Mouse (Mus musculus): ENCODE measurements around the gene Stxbp2. TPM values are rescaled to one million over a fixed set of nuclear protein-coding genes. Genes with fewer than 3 reads are reported as not detected.

Stxbp2 gene
- total RNA-seq, 2 experiments from 2014 or later, result 31.2 to 42.2 TPM

DNA sequence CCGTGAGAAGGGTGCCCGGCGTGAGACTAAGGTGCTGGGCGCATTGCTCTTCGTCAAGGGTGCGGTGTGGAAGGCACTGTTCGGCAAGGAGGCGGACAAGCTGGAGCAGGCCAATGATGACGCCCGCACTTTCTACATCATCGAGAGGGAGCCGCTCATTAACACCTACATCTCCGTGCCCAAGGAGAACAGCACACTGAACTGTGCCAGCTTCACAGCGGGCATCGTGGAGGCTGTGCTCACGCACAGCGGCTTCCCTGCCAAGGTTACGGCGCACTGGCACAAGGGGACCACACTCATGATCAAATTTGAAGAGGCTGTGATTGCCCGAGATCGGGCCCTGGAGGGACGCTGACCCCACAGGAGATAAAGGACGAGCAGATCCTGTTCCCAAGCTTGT, 48.5 kb downstream of the Stxbp2 start:
- DNase-seq (ENCODE audit: extremely low spot score in 1 of 2, low spot score in 1 of 2), result no peak

DNA sequence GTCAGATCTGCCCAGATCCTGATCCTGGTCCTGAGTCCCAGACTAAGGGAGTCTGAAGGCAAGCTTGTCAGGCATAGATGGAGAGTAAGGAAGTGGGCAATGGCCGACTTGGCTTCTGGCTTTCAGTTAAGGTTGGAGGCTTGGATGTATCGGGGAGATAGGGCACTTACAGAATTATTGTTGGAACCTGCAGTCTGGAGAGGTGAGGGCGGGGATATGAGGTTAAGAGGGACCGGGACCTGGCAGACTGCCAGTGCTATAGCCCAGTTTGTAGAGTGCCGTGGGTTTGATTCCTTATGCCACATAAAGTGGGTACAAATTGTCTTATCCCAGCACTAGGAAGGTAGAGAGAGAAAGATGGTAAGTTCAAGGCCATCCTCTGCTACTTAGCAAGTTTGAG, 48.9 kb downstream of the Stxbp2 start:
- DNase-seq (ENCODE audit: extremely low spot score in 1 of 2, low spot score in 1 of 2), result no peak

DNA sequence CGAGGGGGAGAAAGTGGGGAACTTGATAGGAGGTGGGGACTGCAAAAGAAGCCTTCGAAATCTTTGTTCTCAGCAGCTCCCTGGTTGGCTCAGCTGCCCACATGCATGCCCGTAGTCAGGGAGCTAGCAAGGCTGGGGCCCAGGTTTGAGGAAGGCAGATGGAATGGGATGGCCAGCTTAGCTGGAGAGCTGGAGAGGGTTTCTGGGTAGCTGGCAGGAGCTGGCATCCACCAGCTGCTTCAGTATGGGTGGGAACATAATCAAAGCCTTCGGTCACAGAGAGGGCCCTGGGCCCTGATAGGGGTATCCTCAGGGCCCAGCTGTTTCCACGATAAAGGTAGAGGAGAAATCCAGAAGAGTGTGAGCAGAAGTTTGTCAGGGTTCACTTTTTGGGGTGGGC, 51.7 kb downstream of the Stxbp2 start:
- no peak for DNase-seq (ENCODE audit: extremely low spot score in 1 of 2, low spot score in 1 of 2)

DNA sequence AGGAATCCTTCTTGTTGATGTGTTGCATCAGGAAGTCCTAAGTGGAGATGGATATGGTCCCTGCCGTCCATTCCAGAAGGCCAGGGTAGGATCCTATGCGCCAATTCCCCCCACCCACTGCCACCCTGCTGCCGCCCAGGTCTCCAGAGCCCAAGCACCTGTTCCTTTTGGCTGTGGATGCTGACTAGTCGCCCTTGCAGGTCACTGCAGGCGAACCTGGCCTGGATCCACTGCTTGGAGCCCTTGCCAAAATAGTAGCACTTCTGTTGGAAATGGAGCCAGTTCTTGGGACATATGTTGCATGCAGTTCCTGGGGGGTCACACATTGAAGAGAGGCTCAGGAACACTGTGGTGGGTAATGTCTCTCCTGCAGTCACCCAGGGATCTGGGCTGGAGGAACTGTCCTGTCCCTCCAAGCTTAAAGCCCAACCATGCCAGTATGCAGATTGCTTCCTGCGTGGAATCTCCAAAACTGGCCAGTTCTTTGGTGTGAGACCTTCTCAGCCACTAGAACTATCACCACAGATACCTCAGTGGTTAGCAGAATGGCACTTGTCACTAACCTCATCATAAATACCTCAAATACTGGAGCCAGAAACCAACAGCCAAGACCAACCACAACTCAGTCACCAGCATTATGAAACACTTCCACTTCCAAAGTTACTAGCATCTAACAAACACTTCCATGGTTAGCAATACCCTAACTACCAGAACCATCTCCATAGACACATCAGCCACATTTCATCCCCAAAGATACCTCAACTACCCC, 52.8 kb downstream of the Stxbp2 start:
- DNase-seq (ENCODE audit: extremely low spot score in 1 of 2, low spot score in 1 of 2), result no peak

- DNase-seq (ENCODE audit: extremely low spot score in 1 of 2, low spot score in 1 of 2), result no peak
Measured at GRCm38 (mm10) chr8:3684530-3684929, 53.8 kb downstream of the Stxbp2 start.

- DNase-seq (ENCODE audit: extremely low spot score in 1 of 2, low spot score in 1 of 2), result no peak
Measured at GRCm38 (mm10) chr8:3685422-3685821, 54.7 kb downstream of the Stxbp2 start.

DNA sequence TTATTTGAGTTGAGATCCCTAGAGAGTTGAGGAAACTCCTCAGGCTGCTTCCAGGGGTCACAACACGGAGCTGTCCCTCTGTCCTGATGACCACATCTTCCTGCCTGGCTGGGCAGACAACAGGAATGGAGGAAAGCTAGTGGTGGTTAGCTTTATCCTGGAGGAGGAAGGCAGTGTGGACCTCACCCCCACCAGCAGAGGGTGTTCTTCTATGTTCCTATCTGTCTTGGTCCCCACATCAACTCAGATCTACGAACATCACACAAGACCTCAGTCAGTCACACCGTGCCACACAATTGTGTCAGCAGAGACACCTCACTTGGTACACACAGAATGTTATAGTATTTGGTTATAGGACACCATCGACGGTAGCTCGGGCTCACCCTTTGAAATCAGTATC, 56.8 kb downstream of the Stxbp2 start:
- no peak for DNase-seq (ENCODE audit: extremely low spot score in 1 of 2, low spot score in 1 of 2)

GRCm38 (mm10) chr8:3690774-3691173, 60.0 kb downstream of the Stxbp2 start:
- DNase-seq (ENCODE audit: extremely low spot score in 1 of 2, low spot score in 1 of 2), result no peak

Other genes with a start within 250 kb of the Stxbp2 start
- gene Arhgef18, start 237.9 kb upstream of the Stxbp2 start, total RNA-seq (2021), result 10 to 100 TPM; 41.6 to 43.6 TPM
- 1 to 10 TPM in 1 of 2 experiments, under 1 TPM in 1; 0.59 to 1.2 TPM for gene Pex11g, start 163.3 kb upstream of the Stxbp2 start, total RNA-seq (2021)
- gene Tex45, start 160.1 kb upstream of the Stxbp2 start, total RNA-seq (2021), result under 1 TPM; 0.23 to 0.30 TPM
- 10 to 100 TPM; 29.0 to 32.5 TPM for gene Zfp358, start 137.8 kb upstream of the Stxbp2 start, total RNA-seq (2021)
- gene Mcoln1, start 130.5 kb upstream of the Stxbp2 start, total RNA-seq (2021), result 10 to 100 TPM; 72.7 to 85.3 TPM
- 10 to 100 TPM; 59.1 to 77.1 TPM for gene Pnpla6, start 115.6 kb upstream of the Stxbp2 start, total RNA-seq (2021)
- not detected for gene C330021F23Rik, start 63.0 kb upstream of the Stxbp2 start, total RNA-seq (2021)
- 10 to 100 TPM; 35.5 to 38.1 TPM for gene Camsap3, start 43.7 kb upstream of the Stxbp2 start, total RNA-seq (2021)
- gene Xab2, start 9.6 kb upstream of the Stxbp2 start, total RNA-seq (2021), result 10 to 100 TPM; 37.8 to 41.5 TPM
- 10 to 100 TPM; 82.1 to 87.9 TPM for gene Pet100, start 9.4 kb upstream of the Stxbp2 start, total RNA-seq (2021)
- under 1 TPM in 1 of 2 experiments, not detected in 1; 0.66 TPM for gene Pcp2, start 5.4 kb upstream of the Stxbp2 start, total RNA-seq (2021)
- gene Retn, start 24.8 kb downstream of the Stxbp2 start, total RNA-seq (2021), result under 1 TPM; 0.32 to 0.54 TPM
- not detected for gene Mcemp1, start 34.8 kb downstream of the Stxbp2 start, total RNA-seq (2021)
- gene Fcor, start 41.4 kb downstream of the Stxbp2 start, total RNA-seq (2021), result 10 to 100 TPM; 22.4 to 23.5 TPM
- gene Trappc5, start 45.3 kb downstream of the Stxbp2 start, total RNA-seq (2021), result 10 to 100 TPM; 26.5 to 32.9 TPM
- not detected for gene Fcer2a, start 63.2 kb downstream of the Stxbp2 start, total RNA-seq (2021)
- not detected for gene Clec4g, start 89.7 kb downstream of the Stxbp2 start, total RNA-seq (2021)
- gene Cd209a, start 118.0 kb downstream of the Stxbp2 start, total RNA-seq (2021), result not detected
- not detected for gene Cd209e, start 223.4 kb downstream of the Stxbp2 start, total RNA-seq (2021)
- gene Cd209d, start 247.6 kb downstream of the Stxbp2 start, total RNA-seq (2021), result not detected